Mouse (Mus musculus) brain, embryonic 14.5 days (tissue): Measurements from ENCODE around the gene Sirpa.

Source experiments
- CTCF ChIP-seq: fragments of 200-500 bp; IDR thresholded peaks from 2 replicates; pipeline ENCODE4 v1.5.1; 2012; ENCODE audit warnings: inconsistent platforms, mild to moderate bottlenecking, moderate library complexity, borderline replicate concordance; ENCODE audit not compliant: insufficient read depth, insufficient read length; ENCODE audit errors: extremely low read depth
- POLR2A ChIP-seq: fragments of 200-500 bp; IDR thresholded peaks from 2 replicates; pipeline ENCODE4 v1.6.1; 2012; ENCODE audit warnings: mild to moderate bottlenecking, inconsistent platforms, borderline replicate concordance; ENCODE audit not compliant: poor library complexity, insufficient read depth, insufficient read length, severe bottlenecking; ENCODE audit errors: extremely low read depth

- TF ChIP-seq CTCF (no peak), POLR2A (no peak)
Observed at GRCm38 (mm10) chr2:129584905-129585304, 7.7 kb upstream of the Sirpa start.
